ENCODE assay signal across 8 mouse cellular contexts in the genomic region with DNA sequence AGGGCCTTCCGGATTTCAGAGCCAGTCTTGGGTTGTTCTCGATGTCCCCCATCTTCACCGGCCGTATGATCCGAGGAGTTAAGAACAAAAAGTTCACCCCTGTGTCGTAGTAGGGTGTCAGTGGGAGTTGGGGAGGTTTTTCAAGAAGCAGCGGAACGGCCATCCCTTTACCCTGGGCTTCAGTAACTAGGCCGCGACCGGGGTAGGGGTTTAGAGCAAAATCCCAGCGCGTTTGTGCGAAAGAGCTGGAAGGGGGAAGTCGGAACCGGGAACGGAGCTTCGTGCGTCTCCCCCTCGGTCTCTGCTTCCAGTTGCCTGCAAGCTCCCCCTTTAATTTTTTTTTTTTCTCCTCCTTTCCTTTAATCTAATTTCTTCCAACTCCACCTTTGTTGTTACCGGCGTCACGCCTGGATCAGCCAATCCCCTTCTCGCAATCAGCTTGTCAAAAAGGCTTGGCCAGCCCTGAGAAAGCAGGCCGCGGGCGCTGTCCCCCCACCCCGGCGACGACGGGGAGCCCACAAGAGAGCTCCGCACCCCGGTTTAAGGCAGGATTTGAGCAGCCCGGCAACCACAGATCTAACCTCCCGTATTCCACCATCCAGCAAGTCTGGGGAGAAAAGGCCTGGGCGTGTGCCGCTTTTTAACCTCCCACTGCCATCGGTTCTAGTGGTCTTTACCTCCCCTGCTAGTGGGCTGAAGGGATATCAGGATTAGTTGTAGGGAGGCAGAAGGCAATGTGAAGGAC. TPM values are rescaled to one million over a fixed set of nuclear protein-coding genes. Genes with fewer than 3 reads are reported as not detected.
DNase-seq lines count a peak whose midpoint lies in the region; ATAC-seq and TF ChIP-seq lines count a peak whose summit lies in the region.

No protein-coding gene starts in this region.

- peaks cover 33% of the 10 kb centered on the region for H3K4me1 ChIP-seq in forebrain, embryonic 10.5 days
- H3K4me1 ChIP-seq in heart, embryonic 14.5 days (ENCODE audit: control insufficient read depth in 2 of 2, insufficient read depth in 2 of 2, low read length in 2 of 2): peaks cover 3 to 23% of the 10 kb centered on the region in 2 experiments
- H3K4me1 ChIP-seq in liver, embryonic 11.5 days (replicated peaks; ENCODE audit: control insufficient read depth, insufficient read depth, low read length): peaks cover 15% of the 10 kb centered on the region

- H3K79me2 ChIP-seq in myocyte (ENCODE audit: control insufficient read depth, insufficient read depth): peaks cover 17% of the 10 kb centered on the region

- H3K27ac ChIP-seq in forebrain, embryonic 10.5 days: peak overlapping the region; percentile 100
- H3K27ac ChIP-seq in heart, embryonic 14.5 days (replicated peaks in 1 of 2; ENCODE audit: control insufficient read depth in 1 of 2, insufficient read depth in 1 of 2, low read depth in 2 of 2, low read length in 2 of 2): peak overlapping the region; percentile 86 to 99
- H3K27ac ChIP-seq in liver, embryonic 11.5 days (ENCODE audit: low read depth, low read length): peak overlapping the region; percentile 93

- peak overlapping the region; percentile 100 for H3K9ac ChIP-seq in heart, embryonic 14.5 days (ENCODE audit: low read length)
- H3K9ac ChIP-seq in liver, embryonic 11.5 days (ENCODE audit: low read depth, low read length): peak overlapping the region; percentile 99

- H3ac ChIP-seq in myocyte (ENCODE audit: control insufficient read depth, insufficient read length): peak overlapping the region; percentile 98

- H3K27me3 ChIP-seq in forebrain, embryonic 10.5 days (ENCODE audit: poor library complexity, severe bottlenecking): no peaks in the 10 kb centered on the region
- no peaks in the 10 kb centered on the region for H3K27me3 ChIP-seq in heart, embryonic 14.5 days (ENCODE audit: control insufficient read depth, insufficient read depth, low read length)
- peaks cover 7% of the 10 kb centered on the region for H3K27me3 ChIP-seq in liver, embryonic 11.5 days (replicated peaks; ENCODE audit: control insufficient read depth, insufficient read depth, low read length)
- H3K27me3 ChIP-seq in myocyte (ENCODE audit: control insufficient read depth, insufficient read depth, insufficient read length): no peaks in the 10 kb centered on the region

- H3K4me3 ChIP-seq in forebrain, embryonic 10.5 days: peak overlapping the region; percentile 100
- peak overlapping the region; percentile 96 to 100 for H3K4me3 ChIP-seq in heart, embryonic 14.5 days (ENCODE audit: control insufficient read depth in 1 of 2, insufficient read depth in 1 of 2, low read depth in 1 of 2, low read length in 2 of 2)
- H3K4me3 ChIP-seq in liver, embryonic 11.5 days (ENCODE audit: low read depth, low read length): peak overlapping the region; percentile 73
- peak overlapping the region; percentile 75 for H3K4me3 ChIP-seq in myocyte

- peak; percentile 34 for ATAC-seq in CD4-positive, CD25-positive, alpha-beta regulatory T cell, adult 4 months
- no peak for ATAC-seq in heart, embryonic 14.5 days (ENCODE audit: insufficient number of reproducible peaks, insufficient read depth, low FRiP score, low read depth)
- ATAC-seq in liver, embryonic 11.5 days (replicated peaks; ENCODE audit: low FRiP score): no peak

- no peaks in the 10 kb centered on the region for H3K9me3 ChIP-seq in forebrain, embryonic 10.5 days
- H3K9me3 ChIP-seq in heart, embryonic 14.5 days (ENCODE audit: control insufficient read depth, low read length): no peaks in the 10 kb centered on the region
- H3K9me3 ChIP-seq in liver, embryonic 11.5 days (ENCODE audit: control insufficient read depth, low read length): no peaks in the 10 kb centered on the region

- peak; percentile 75 for DNase-seq in c-Kit-negative CD71-positive TER-119-positive erythroid progenitor cells, embryonic 14.5 days (ENCODE audit: low read depth, low spot score)
- peak; percentile 81 for DNase-seq in forebrain, embryonic 10.5 days (ENCODE audit: extremely low spot score, low spot score)
- peak; percentile 90 for DNase-seq in kidney, postnatal 10 days
- peak; percentile 78 for DNase-seq in liver, embryonic 11.5 days (ENCODE audit: low spot score)
- DNase-seq in spleen, postnatal 4 days (ENCODE audit: low spot score in 2 of 2): peak; percentile 80 to 87

- WGBS in forebrain, embryonic 10.5 days: under 1% methylated on average over 38 of the region's 38 CpGs
- under 1% methylated on average over 38 of the region's 38 CpGs for WGBS in heart, embryonic 14.5 days
- WGBS in liver, embryonic 11.5 days: 1% methylated on average over 38 of the region's 38 CpGs

- H3K36me3 ChIP-seq in forebrain, embryonic 10.5 days (replicated peaks): peaks cover 6% of the 10 kb centered on the region
- peaks cover 5% of the 10 kb centered on the region for H3K36me3 ChIP-seq in heart, embryonic 14.5 days (ENCODE audit: control insufficient read depth, insufficient read depth, low read length)
- no peaks in the 10 kb centered on the region; the same call in 1 of the 2 replicates for H3K36me3 ChIP-seq in liver, embryonic 11.5 days (ENCODE audit: control insufficient read depth, insufficient read depth, low read length)
- H3K36me3 ChIP-seq in myocyte (ENCODE audit: control insufficient read depth, insufficient read depth): no peaks in the 10 kb centered on the region

- peak overlapping the region; percentile 87 for H3K4me2 ChIP-seq in heart, embryonic 14.5 days (ENCODE audit: low read length)
- H3K4me2 ChIP-seq in liver, embryonic 11.5 days: peak overlapping the region; percentile 99
- H3K4me2 ChIP-seq in myocyte (ENCODE audit: low read depth): peak overlapping the region; percentile 89

- peak; percentile 71 for TF ChIP-seq POLR2A in myocyte (IDR thresholded peaks at IDR 0.05; ENCODE audit: insufficient read length, low read depth)

TF ChIP-seq in myocyte, 11 proteins besides CTCF, POLR2A, EP300 and RAD21:
- no peak for TF ChIP-seq CEBPB (IDR thresholded peaks at IDR 0.05; ENCODE audit: insufficient read depth, poor library complexity, severe bottlenecking)
- no peak for TF ChIP-seq MAX (IDR thresholded peaks at IDR 0.05; ENCODE audit: low read depth)
- TF ChIP-seq POLR2AphosphoS2 (IDR thresholded peaks at IDR 0.05; ENCODE audit: insufficient read length, low read depth): peak; percentile 73
TF ChIP-seq in myocyte: peak in this region for 1.

RNA-seq across cellular contexts. Expression of a gene that starts 0.6 kb away (rescaled TPM):
- polyA plus RNA-seq in CD4-positive, CD25-positive, alpha-beta regulatory T cell, adult 4 months (2017; shearing (Covaris generic)): 10 to 100 TPM; 46.1 to 51.1 TPM
- polyA plus RNA-seq in forebrain, embryonic 10.5 days (2016; fragmentation: Nextera tagmentation; extraction: Ambion mirVana): 95.5 and 98.7 TPM in 2 replicates
- polyA plus RNA-seq in heart, embryonic 14.5 days (2014; fragmentation: Nextera tagmentation; extraction: Ambion mirVana): 50.2 and 53.6 TPM in 2 replicates
- polyA plus RNA-seq in liver, embryonic 11.5 days (2014; fragmentation: Nextera tagmentation; extraction: Ambion mirVana): 104 and 108 TPM in 2 replicates
- 58.6 TPM for polyA plus RNA-seq in myocyte (2012; fragmentation: generic; extraction: Trizol)

RNA-seq across cellular contexts. Expression of a gene that starts 23.7 kb away (rescaled TPM):
- polyA plus RNA-seq in CD4-positive, CD25-positive, alpha-beta regulatory T cell, adult 4 months (2017; shearing (Covaris generic)): 1 to 10 TPM; 7.2 to 7.3 TPM
- 14.1 and 15.6 TPM in 2 replicates for polyA plus RNA-seq in forebrain, embryonic 10.5 days (2016; fragmentation: Nextera tagmentation; extraction: Ambion mirVana)
- 7.0 and 10.6 TPM in 2 replicates for polyA plus RNA-seq in heart, embryonic 14.5 days (2014; fragmentation: Nextera tagmentation; extraction: Ambion mirVana)
- 11.4 and 14.7 TPM in 2 replicates for polyA plus RNA-seq in liver, embryonic 11.5 days (2014; fragmentation: Nextera tagmentation; extraction: Ambion mirVana)
- polyA plus RNA-seq in myocyte (2012; fragmentation: generic; extraction: Trizol): 39.5 TPM

RNA-seq across cellular contexts. Expression of a gene that starts 35.4 kb away (rescaled TPM):
- polyA plus RNA-seq in CD4-positive, CD25-positive, alpha-beta regulatory T cell, adult 4 months (2017; shearing (Covaris generic)): 10 to 100 TPM; 64.7 to 80.5 TPM
- 44.9 and 46.0 TPM in 2 replicates for polyA plus RNA-seq in forebrain, embryonic 10.5 days (2016; fragmentation: Nextera tagmentation; extraction: Ambion mirVana)
- polyA plus RNA-seq in heart, embryonic 14.5 days (2014; fragmentation: Nextera tagmentation; extraction: Ambion mirVana): 39.1 and 46.5 TPM in 2 replicates
- polyA plus RNA-seq in liver, embryonic 11.5 days (2014; fragmentation: Nextera tagmentation; extraction: Ambion mirVana): 41.6 and 44.8 TPM in 2 replicates
- 39.5 TPM for polyA plus RNA-seq in myocyte (2012; fragmentation: generic; extraction: Trizol)

RNA-seq across cellular contexts. Expression of a gene that starts 45.9 kb away (rescaled TPM):
- not detected for polyA plus RNA-seq in CD4-positive, CD25-positive, alpha-beta regulatory T cell, adult 4 months (2017; shearing (Covaris generic))
- polyA plus RNA-seq in forebrain, embryonic 10.5 days (2016; fragmentation: Nextera tagmentation; extraction: Ambion mirVana): 37.4 and 52.1 TPM in 2 replicates
- 5.6 and 11.8 TPM in 2 replicates for polyA plus RNA-seq in heart, embryonic 14.5 days (2014; fragmentation: Nextera tagmentation; extraction: Ambion mirVana)
- polyA plus RNA-seq in liver, embryonic 11.5 days (2014; fragmentation: Nextera tagmentation; extraction: Ambion mirVana): 191 and 229 TPM in 2 replicates
- polyA plus RNA-seq in myocyte (2012; fragmentation: generic; extraction: Trizol): not detected

RNA-seq across cellular contexts. Expression of a gene that starts 51.6 kb away (rescaled TPM):
- not detected for polyA plus RNA-seq in CD4-positive, CD25-positive, alpha-beta regulatory T cell, adult 4 months (2017; shearing (Covaris generic))
- 0.05 and 0.06 TPM in 2 replicates for polyA plus RNA-seq in forebrain, embryonic 10.5 days (2016; fragmentation: Nextera tagmentation; extraction: Ambion mirVana)
- 0.09 and 0.11 TPM in 2 replicates for polyA plus RNA-seq in heart, embryonic 14.5 days (2014; fragmentation: Nextera tagmentation; extraction: Ambion mirVana)
- 0.05 and 0.12 TPM in 2 replicates for polyA plus RNA-seq in liver, embryonic 11.5 days (2014; fragmentation: Nextera tagmentation; extraction: Ambion mirVana)
- 5.1 TPM for polyA plus RNA-seq in myocyte (2012; fragmentation: generic; extraction: Trizol)
